Mouse (Mus musculus): ENCODE measurements around the gene Rpusd4. TPM values are rescaled to one million over a fixed set of nuclear protein-coding genes. Genes with fewer than 3 reads are reported as not detected.

Rpusd4 gene
- polyA plus RNA-seq, 1 experiment from 2014 or later: 21.5 TPM

DNA sequence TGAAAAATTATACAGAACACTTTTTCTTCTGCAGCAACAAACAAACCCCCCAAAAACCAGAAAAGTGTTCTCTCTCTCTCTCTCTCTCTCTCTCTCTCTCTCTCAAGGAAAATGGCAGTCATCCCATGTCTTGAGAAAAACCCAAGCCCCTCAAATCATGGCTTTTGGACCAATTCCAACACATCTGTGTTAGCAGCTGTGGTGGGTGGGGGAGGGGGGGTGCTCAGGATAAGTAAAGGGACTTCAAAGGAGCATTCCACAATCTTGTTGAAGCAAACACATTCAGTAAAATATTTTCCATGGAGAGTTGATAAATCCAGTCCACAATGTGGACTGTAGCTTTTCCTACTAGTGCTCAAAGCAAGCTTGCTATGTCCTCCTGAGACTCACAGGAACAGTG, 18.2 kb upstream of the Rpusd4 start:
- Histone ChIP-seq H3K4me3 (ENCODE audit: low read length) (no peak overlapping the region), H3K4me2 (ENCODE audit: low read depth, low read length) (no peak overlapping the region), H3K27me3 (ENCODE audit: control insufficient read depth, insufficient read depth, low read length) (no peaks in the 10 kb centered on the region), H3K4me1 (ENCODE audit: control insufficient read depth, insufficient read depth, low read length) (peaks cover 5% of the 10 kb centered on the region; the same call in 1 of the 2 replicates), H3K9ac (ENCODE audit: low read length) (no peak overlapping the region), H3K9me3 (replicated peaks; ENCODE audit: control insufficient read depth, low read length) (no peaks in the 10 kb centered on the region), H3K36me3 (ENCODE audit: control insufficient read depth, insufficient read depth) (no peaks in the 10 kb centered on the region), H3K27ac (ENCODE audit: low read length) (no peak overlapping the region)
- no peak for ATAC-seq (replicated peaks; ENCODE audit: extremely low read depth, insufficient read depth, low FRiP score)

DNA sequence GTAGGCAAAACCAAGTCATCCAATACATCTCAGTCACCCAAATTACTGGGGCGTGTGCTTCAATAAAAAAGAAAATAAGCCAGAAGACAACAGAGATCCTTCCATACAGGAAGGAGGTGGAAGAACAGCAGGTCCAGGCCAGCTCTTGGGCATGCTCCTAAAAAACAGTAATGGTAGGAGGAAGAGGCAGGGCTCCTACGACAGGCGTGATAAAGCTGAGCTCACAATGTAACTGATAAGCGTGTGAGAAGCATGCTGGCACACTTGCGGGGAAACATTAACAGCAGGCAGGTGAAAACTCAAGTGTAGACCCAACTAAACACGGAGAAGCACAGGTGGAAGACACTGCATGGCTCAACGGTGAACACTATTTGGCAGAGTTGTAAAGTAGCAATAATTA, 10.3 kb upstream of the Rpusd4 start:
- Histone ChIP-seq H3K27me3 (ENCODE audit: control insufficient read depth, insufficient read depth, low read length) (no peaks in the 10 kb centered on the region), H3K4me2 (ENCODE audit: low read depth, low read length) (no peak overlapping the region), H3K36me3 (ENCODE audit: control insufficient read depth, insufficient read depth) (no peaks in the 10 kb centered on the region), H3K9me3 (replicated peaks; ENCODE audit: control insufficient read depth, low read length) (no peaks in the 10 kb centered on the region), H3K4me1 (ENCODE audit: control insufficient read depth, insufficient read depth, low read length) (no peaks in the 10 kb centered on the region), H3K4me3 (ENCODE audit: low read length) (no peak overlapping the region), H3K27ac (ENCODE audit: low read length) (no peak overlapping the region), H3K9ac (ENCODE audit: low read length) (no peak overlapping the region)
- no peak for ATAC-seq (replicated peaks; ENCODE audit: extremely low read depth, insufficient read depth, low FRiP score)
- 59% methylated on average over 7 of the region's 7 CpGs for WGBS

DNA sequence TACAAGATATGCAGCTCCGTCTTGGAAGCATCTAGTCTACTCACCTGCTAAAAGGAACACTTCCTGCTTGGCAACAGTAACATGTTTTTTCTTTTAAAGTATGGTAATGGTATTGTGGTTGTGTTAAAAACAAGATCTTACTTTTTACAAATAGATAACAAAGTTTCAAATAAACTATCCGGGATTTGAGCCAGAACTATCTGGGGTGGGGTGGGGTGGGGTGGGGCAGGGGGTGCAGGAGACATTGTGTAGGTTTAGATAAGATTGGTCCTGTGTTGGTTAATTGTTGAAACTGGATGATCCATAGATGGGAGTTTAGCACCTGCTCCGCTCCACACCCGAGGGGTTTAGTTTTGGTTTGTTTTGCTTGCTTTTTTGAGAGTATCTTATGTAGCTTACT, 5.2 kb upstream of the Rpusd4 start:
- Histone ChIP-seq H3K4me2 (ENCODE audit: low read depth, low read length) (no peak overlapping the region), H3K27me3 (ENCODE audit: control insufficient read depth, insufficient read depth, low read length) (no peaks in the 10 kb centered on the region), H3K4me3 (ENCODE audit: low read length) (no peak overlapping the region), H3K27ac (ENCODE audit: low read length) (no peak overlapping the region), H3K4me1 (ENCODE audit: control insufficient read depth, insufficient read depth, low read length) (peaks cover 6% of the 10 kb centered on the region), H3K36me3 (ENCODE audit: control insufficient read depth, insufficient read depth) (no peaks in the 10 kb centered on the region), H3K9me3 (replicated peaks; ENCODE audit: control insufficient read depth, low read length) (no peaks in the 10 kb centered on the region), H3K9ac (ENCODE audit: low read length) (no peak overlapping the region)
- no peak for ATAC-seq (replicated peaks; ENCODE audit: extremely low read depth, insufficient read depth, low FRiP score)
- WGBS: 80% methylated on average over 4 of the region's 4 CpGs

DNA sequence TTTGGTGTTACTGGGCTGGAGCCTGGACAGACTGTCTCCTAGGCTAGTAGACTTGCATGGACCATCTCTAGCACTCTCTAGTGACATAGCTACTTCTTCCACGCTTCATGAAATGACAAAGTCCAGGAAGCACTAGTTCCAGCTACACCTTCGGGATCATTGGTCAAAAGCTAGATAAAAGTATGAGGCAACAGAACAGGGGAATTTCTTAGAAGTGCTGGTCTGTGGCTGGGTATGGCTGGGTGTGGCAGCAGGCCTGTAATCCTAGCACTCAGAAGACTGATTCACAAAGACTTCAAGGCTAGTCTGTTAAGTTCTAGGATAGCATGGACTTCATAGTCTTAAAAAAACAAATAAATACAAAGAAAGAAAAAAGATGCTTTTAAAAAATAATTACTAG, 4.2 kb upstream of the Rpusd4 start:
- no peak overlapping the region for H3K4me3 ChIP-seq (ENCODE audit: low read length)
- ATAC-seq (replicated peaks; ENCODE audit: extremely low read depth, insufficient read depth, low FRiP score): no peak
- no peaks in the 10 kb centered on the region for H3K9me3 ChIP-seq (replicated peaks; ENCODE audit: control insufficient read depth, low read length)
- no peak overlapping the region for H3K27ac ChIP-seq (ENCODE audit: low read length)
- H3K9ac ChIP-seq (ENCODE audit: low read length): no peak overlapping the region
- H3K4me2 ChIP-seq (ENCODE audit: low read depth, low read length): no peak overlapping the region
- WGBS: 82% methylated on average over 2 of the region's 2 CpGs
- no peaks in the 10 kb centered on the region for H3K27me3 ChIP-seq (ENCODE audit: control insufficient read depth, insufficient read depth, low read length)
- H3K4me1 ChIP-seq (ENCODE audit: control insufficient read depth, insufficient read depth, low read length): peaks cover 8% of the 10 kb centered on the region
- no peaks in the 10 kb centered on the region for H3K36me3 ChIP-seq (ENCODE audit: control insufficient read depth, insufficient read depth)

DNA sequence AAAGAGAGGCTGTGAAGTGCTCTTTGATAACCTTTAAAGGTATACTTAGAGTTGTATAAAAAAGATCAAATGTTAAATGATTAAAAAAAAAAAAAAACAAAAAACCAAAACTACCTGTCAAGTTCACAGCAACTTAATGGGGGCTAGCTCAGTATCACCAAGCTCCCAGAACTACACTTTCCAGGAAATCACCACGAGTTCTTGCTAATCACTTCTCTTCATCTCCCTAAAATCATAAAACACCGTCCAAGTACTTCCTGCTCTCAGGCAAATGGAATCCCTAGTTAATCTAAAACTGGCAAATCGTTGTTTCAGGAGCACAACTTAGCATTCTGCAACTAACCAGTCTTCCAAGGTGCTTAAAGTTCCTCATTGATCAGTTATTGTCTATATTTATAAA, 3.2 kb upstream of the Rpusd4 start:
- Histone ChIP-seq H3K4me2 (ENCODE audit: low read depth, low read length) (no peak overlapping the region), H3K4me1 (ENCODE audit: control insufficient read depth, insufficient read depth, low read length) (peaks cover 13% of the 10 kb centered on the region), H3K27ac (ENCODE audit: low read length) (no peak overlapping the region), H3K9ac (ENCODE audit: low read length) (no peak overlapping the region), H3K9me3 (replicated peaks; ENCODE audit: control insufficient read depth, low read length) (no peaks in the 10 kb centered on the region), H3K4me3 (ENCODE audit: low read length) (no peak overlapping the region), H3K36me3 (ENCODE audit: control insufficient read depth, insufficient read depth) (no peaks in the 10 kb centered on the region; the same call in 1 of the 2 replicates), H3K27me3 (ENCODE audit: control insufficient read depth, insufficient read depth, low read length) (no peaks in the 10 kb centered on the region)
- no peak for ATAC-seq (replicated peaks; ENCODE audit: extremely low read depth, insufficient read depth, low FRiP score)
- 54% methylated on average over 3 of the region's 3 CpGs for WGBS

DNA sequence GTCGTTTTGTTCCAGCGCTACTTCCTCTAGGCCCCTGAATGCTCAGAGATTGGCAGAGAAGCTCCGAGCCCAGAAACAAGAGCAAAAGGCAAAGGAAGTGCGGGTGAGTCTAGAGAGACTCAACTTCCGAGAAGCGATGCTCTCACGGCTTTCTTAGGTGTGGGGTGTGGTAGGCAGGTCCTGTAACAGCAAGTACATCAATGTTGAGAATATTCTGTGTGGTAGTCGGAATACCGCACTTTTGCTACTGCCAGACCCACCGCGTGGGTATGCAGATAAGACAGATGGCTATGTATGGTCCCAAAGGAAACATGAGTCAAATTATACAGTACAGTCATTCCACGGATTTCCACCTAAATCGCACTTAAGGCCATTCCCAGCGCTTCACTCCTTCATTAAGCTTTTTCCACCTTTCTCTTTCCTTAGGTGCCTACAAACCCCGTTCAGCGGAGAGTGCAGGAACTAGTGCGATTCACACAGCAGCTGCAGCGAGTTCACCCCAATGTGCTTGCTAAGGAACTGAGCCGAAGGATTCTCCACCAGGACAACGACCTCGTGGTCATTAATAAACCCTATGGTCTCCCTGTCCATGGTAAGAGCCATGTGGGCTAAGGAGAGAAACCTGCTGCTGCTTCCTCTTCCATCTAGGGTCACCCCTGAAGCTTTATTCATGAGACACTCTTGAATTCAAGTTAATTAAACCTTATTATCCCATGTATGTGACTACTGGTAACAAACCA, 481 bp downstream of the Rpusd4 start:
- H3K9me3 ChIP-seq (replicated peaks; ENCODE audit: control insufficient read depth, low read length): no peaks in the 10 kb centered on the region
- peak; percentile 8; the same call in 1 of the 2 replicates for ATAC-seq (replicated peaks; ENCODE audit: extremely low read depth, insufficient read depth, low FRiP score)
- peaks cover 19% of the 10 kb centered on the region for H3K36me3 ChIP-seq (ENCODE audit: control insufficient read depth, insufficient read depth)
- H3K9ac ChIP-seq (ENCODE audit: low read length): peak overlapping the region; percentile 74
- H3K27ac ChIP-seq (ENCODE audit: low read length): peak overlapping the region; percentile 26
- H3K4me2 ChIP-seq (ENCODE audit: low read depth, low read length): peak overlapping the region; percentile 72
- H3K4me1 ChIP-seq (ENCODE audit: control insufficient read depth, insufficient read depth, low read length): peaks cover 17% of the 10 kb centered on the region
- peak overlapping the region; percentile 67 for H3K4me3 ChIP-seq (ENCODE audit: low read length)
- 1% methylated on average over 21 of the region's 21 CpGs for WGBS
- no peaks in the 10 kb centered on the region for H3K27me3 ChIP-seq (ENCODE audit: control insufficient read depth, insufficient read depth, low read length)

DNA sequence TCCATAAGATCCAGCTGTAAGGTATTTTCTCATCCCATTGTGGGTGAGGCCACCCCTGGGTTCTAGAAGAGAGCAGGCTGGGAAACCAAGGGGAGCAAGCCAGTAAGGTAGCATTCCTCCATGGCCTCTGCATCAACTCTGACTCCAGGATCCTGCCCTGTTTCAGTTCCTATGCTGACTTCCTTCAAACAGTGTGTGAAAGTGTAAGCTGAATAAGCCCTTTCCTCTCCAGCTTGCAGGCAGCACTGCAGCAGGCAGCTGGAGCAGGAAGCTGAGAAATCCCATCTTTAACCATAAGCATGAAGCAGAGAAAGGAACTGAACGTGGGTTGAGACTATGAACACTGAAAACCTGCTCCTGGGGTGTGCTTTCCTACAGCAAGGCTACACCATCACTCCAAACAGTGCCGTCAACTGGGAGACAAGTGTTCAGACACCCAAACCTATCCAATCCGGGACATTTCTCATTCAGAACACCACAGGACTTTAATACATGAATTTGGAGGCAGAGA, 10.2 kb downstream of the Rpusd4 start:
- WGBS: 85% methylated on average over 3 of the region's 3 CpGs
- Histone ChIP-seq H3K36me3 (ENCODE audit: control insufficient read depth, insufficient read depth) (peaks cover 35% of the 10 kb centered on the region), H3K9ac (ENCODE audit: low read length) (no peak overlapping the region), H3K4me3 (ENCODE audit: low read length) (no peak overlapping the region), H3K27me3 (ENCODE audit: control insufficient read depth, insufficient read depth, low read length) (no peaks in the 10 kb centered on the region), H3K4me1 (ENCODE audit: control insufficient read depth, insufficient read depth, low read length) (0 out of 2 replicates have a peak, but pooled peaks cover 2% of the 10 kb centered on the region), H3K4me2 (ENCODE audit: low read depth, low read length) (no peak overlapping the region), H3K9me3 (replicated peaks; ENCODE audit: control insufficient read depth, low read length) (no peaks in the 10 kb centered on the region), H3K27ac (ENCODE audit: low read length) (no peak overlapping the region)
- ATAC-seq (replicated peaks; ENCODE audit: extremely low read depth, insufficient read depth, low FRiP score): no peak

DNA sequence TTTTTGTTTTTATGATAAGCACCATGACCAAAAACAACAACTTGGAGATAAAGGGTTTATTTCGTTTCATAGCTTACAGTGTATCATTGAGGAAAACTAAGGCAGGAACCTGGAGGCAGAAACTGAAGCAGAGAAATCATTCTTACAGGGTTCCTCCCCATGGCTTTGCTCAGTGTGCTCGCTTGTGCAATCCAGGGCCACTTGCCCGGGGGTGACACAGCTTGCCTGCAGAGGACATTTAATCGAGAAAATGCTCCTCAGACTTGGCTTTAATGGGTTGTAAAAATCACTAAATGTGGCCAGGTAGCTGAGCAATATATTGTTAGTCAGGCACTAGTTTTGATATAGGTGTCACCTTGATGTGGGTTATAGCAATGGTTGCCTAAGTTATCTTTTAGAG, 10.8 kb downstream of the Rpusd4 start:
- Histone ChIP-seq H3K9me3 (replicated peaks; ENCODE audit: control insufficient read depth, low read length) (no peaks in the 10 kb centered on the region), H3K4me1 (ENCODE audit: control insufficient read depth, insufficient read depth, low read length) (0 out of 2 replicates have a peak, but pooled peaks cover 2% of the 10 kb centered on the region), H3K9ac (ENCODE audit: low read length) (no peak overlapping the region), H3K27me3 (ENCODE audit: control insufficient read depth, insufficient read depth, low read length) (no peaks in the 10 kb centered on the region), H3K36me3 (ENCODE audit: control insufficient read depth, insufficient read depth) (peaks cover 30% of the 10 kb centered on the region), H3K4me3 (ENCODE audit: low read length) (no peak overlapping the region), H3K4me2 (ENCODE audit: low read depth, low read length) (no peak overlapping the region), H3K27ac (ENCODE audit: low read length) (no peak overlapping the region)
- 79% methylated on average over 4 of the region's 4 CpGs for WGBS
- ATAC-seq (replicated peaks; ENCODE audit: extremely low read depth, insufficient read depth, low FRiP score): no peak

DNA sequence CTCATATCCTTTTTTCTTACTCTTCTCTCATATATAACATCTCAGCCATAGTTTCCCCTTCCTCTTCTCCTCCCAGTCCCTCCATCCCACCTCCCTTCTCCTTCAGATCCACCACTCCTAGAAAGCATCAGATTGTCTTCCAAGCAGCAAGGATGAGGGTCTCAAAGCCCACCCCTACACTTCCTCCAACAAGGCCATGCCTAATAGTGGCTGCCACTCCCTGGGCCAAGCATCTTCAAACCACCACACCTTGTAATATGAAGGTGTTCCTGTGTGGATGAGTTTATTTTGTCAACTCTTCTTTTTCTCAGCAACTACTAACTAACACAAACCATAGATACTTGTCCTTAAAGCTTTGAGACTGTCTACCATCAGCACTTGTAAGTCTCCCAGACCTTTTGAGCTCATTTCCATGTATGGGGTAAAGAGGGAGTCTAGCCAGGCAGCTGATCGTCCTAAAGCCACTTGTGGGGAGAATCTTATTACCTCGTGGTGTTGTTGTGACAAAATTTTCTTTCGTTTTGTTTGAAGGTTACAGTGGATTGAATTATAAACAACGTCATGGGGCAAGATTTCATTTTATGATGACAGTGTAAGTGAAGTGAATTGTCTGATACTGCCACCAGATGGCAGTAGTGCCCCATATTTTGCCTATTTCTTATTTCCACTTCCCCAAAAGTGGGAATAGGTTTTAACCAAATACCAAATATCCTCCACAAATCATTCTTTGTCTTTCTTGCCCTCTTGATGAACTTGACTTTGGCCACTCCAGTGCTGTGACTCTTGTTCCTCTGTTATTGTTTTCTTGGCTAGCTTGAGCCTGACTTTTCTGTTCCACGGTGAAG, 14.6 kb downstream of the Rpusd4 start:
- H3K27ac ChIP-seq (ENCODE audit: low read length): no peak overlapping the region
- no peak overlapping the region for H3K4me2 ChIP-seq (ENCODE audit: low read depth, low read length)
- no peak overlapping the region for H3K9ac ChIP-seq (ENCODE audit: low read length)
- ATAC-seq (replicated peaks; ENCODE audit: extremely low read depth, insufficient read depth, low FRiP score): no peak
- H3K27me3 ChIP-seq (ENCODE audit: control insufficient read depth, insufficient read depth, low read length): no peaks in the 10 kb centered on the region
- H3K36me3 ChIP-seq (ENCODE audit: control insufficient read depth, insufficient read depth): peaks cover 5% of the 10 kb centered on the region
- H3K4me3 ChIP-seq (ENCODE audit: low read length): no peak overlapping the region
- 0 out of 2 replicates have a peak, but pooled peaks cover 2% of the 10 kb centered on the region for H3K4me1 ChIP-seq (ENCODE audit: control insufficient read depth, insufficient read depth, low read length)
- WGBS: 17% methylated on average over 5 of the region's 5 CpGs
- no peaks in the 10 kb centered on the region for H3K9me3 ChIP-seq (replicated peaks; ENCODE audit: control insufficient read depth, low read length)

All from heart, embryonic 16.5 days (tissue).